Mouse (Mus musculus): ENCODE data around the gene Sox10.

Sox10 gene

GRCm38 (mm10) chr15:79165140-79165539 lies at the start of gene Sox10:
TSS of gene Sox10 (minus strand) at chr15:79165240.
- no peak for DNase-seq

- DNase-seq = no peak
Measured at GRCm38 (mm10) chr15:79213591-79213990, 48.6 kb upstream of the Sox10 start.

GRCm38 (mm10) chr15:79212750-79213446 lies 47.9 kb upstream of the Sox10 start:
- no peak for DNase-seq

- DNase-seq = no peak
Measured at GRCm38 (mm10) chr15:79210357-79210756, 45.3 kb upstream of the Sox10 start.

GRCm38 (mm10) chr15:79208758-79209439 lies 43.9 kb upstream of the Sox10 start:
- peak; percentile 54 to 55 for DNase-seq

GRCm38 (mm10) chr15:79208211-79208610 lies 43.2 kb upstream of the Sox10 start:
- no peak for DNase-seq

- DNase-seq = no peak
Measured at GRCm38 (mm10) chr15:79202575-79202974, 37.5 kb upstream of the Sox10 start.

GRCm38 (mm10) chr15:79201491-79202150 lies 36.6 kb upstream of the Sox10 start:
- DNase-seq = no peak

- DNase-seq = no peak
Measured at GRCm38 (mm10) chr15:79199390-79199976, 34.4 kb upstream of the Sox10 start.

- no peak for DNase-seq
Measured at GRCm38 (mm10) chr15:79195492-79195891, 30.5 kb upstream of the Sox10 start.

GRCm38 (mm10) chr15:79194946-79195345 lies 29.9 kb upstream of the Sox10 start:
- no peak for DNase-seq

- DNase-seq = no peak
Measured at GRCm38 (mm10) chr15:79194048-79194447, 29.0 kb upstream of the Sox10 start.

- DNase-seq = no peak
Measured at GRCm38 (mm10) chr15:79192885-79193845, 28.1 kb upstream of the Sox10 start.

- no peak for DNase-seq
Measured at GRCm38 (mm10) chr15:79192450-79192849, 27.4 kb upstream of the Sox10 start.

- no peak for DNase-seq
Measured at GRCm38 (mm10) chr15:79191426-79191825, 26.4 kb upstream of the Sox10 start.

GRCm38 (mm10) chr15:79187819-79188218 lies 22.8 kb upstream of the Sox10 start:
- DNase-seq = no peak

GRCm38 (mm10) chr15:79185213-79185612 lies 20.2 kb upstream of the Sox10 start:
- DNase-seq = no peak

- DNase-seq = no peak
Measured at GRCm38 (mm10) chr15:79176905-79177304, 11.9 kb upstream of the Sox10 start.

- DNase-seq = no peak
Measured at GRCm38 (mm10) chr15:79166712-79167111, 1.7 kb upstream of the Sox10 start.

- no peak for DNase-seq
Measured at GRCm38 (mm10) chr15:79164251-79164650, 789 bp downstream of the Sox10 start.

GRCm38 (mm10) chr15:79162822-79163221 lies 2.2 kb downstream of the Sox10 start:
- DNase-seq = no peak

- DNase-seq = no peak
Measured at GRCm38 (mm10) chr15:79162301-79162700, 2.7 kb downstream of the Sox10 start.
